Mouse (Mus musculus) liver, adult 2 months (tissue): ENCODE results near the gene Irgc1.

Experiments used
- CTCF ChIP-seq: fragments of 200-500 bp; IDR thresholded peaks from 2 replicates; pipeline ENCODE4 v1.5.1; 2011; ENCODE audit warnings: low read depth, low read length, control low read depth
- POLR2A ChIP-seq: fragments of 200-500 bp; IDR thresholded peaks from 2 replicates; pipeline ENCODE4 v1.6.1; 2011; ENCODE audit warnings: low read length, control low read depth; ENCODE audit not compliant: insufficient read depth; ENCODE audit errors: extremely low read depth

DNA sequence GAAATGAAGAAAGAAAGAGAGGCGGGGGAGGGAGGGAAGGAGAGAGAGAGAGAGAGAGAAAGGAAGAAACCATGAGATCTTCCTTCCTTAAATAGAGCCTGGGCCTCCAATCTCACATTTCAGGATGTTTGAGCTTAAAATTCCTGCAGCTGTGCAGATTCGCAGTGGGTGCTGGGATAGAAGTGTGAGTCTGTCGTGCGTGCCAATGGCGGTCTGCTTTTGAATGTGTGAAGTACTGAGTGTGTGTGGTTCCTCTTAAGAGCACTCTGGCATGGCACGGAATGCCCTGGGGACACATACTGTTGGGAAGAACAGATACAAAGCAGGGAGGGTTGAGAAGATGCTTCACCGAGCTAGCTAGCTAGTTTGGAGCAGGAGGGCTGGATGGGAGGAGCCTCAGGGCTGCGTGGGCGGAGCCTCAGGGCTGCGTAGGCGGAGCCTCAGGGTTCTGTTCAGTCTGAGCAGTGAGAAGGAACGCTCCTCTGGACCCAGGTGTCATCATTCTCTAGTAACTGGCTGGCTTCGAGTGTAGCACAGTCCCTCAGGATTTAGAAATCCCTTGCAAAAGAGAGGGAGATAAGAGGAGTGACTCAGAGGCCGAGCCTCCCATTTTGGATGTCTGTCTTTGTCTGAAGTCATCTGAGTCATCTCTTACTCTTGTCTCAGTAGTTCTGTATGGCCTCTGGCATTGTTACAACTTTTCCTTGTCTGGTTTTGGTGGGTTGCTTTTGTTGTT is 3.1 kb downstream of the Irgc1 start:
- TF ChIP-seq CTCF, result no peak
- TF ChIP-seq POLR2A, result no peak
